Mouse (Mus musculus) cerebellum, adult 9-11 months (tissue): ENCODE results near the gene Ssx2ip.
A peak's percentile ranks its signal among the peaks of the same experiment; 100 is the strongest.
"Not testable (repeated sequence)": the region's sequence is repeated elsewhere in the genome, so short reads cannot be mapped to it uniquely, and the experiment has no call there.

Source experiments
- DNase-seq: peaks from one replicate; pipeline ENCODE4 v3.0.0; 2022

Gene Ssx2ip

GRCm38 (mm10) chr3:146405213-146406006, 968 bp downstream of the Ssx2ip start:
- DNase-seq = no peak

DNA sequence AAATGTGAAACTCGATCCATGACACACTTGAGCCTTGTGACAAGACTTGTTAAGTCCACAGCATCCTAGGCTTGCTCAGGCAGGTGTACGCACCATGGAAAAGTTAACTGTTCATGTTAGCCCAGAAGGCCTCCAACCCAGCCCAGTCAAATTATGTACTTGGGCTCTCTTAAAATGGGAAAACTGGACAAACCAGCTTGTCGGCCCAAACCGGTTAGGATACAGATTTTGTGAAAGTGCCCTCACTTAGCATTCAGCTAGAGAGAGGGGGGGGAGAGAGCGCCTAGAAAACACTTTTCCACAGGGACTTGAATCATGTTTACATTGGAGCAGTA, 1.5 kb downstream of the Ssx2ip start:
- DNase-seq = no peak

DNA sequence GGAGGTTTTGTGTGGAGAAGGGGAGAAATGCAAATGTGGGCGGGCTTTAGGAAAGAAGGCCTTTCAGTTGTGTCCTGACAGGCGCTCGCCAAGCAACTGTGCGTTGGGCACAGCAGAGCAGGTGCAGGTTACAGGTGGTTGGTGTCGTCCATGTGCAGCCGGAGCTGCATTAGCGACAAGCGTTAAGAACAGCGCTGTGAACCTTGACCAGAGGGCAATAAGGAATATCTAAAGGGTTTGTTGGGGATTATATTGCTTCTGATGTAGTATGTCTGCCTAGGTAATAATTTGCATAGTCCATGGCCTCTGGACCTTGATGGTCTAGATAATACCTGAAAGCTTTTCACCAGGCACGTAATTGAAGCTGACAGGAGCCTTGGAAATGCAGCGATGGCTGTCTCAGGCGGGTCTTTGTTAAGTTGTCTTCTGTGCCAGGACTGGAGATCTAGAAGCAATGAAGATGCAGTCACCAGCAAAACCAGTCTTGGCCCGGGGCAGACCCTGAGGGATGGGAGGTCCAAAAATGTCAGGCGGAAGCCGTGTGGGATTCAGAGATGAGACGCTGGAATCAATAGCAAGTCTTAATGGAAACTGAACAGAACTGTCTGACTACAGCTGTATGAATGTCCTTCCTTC, 2.8 kb downstream of the Ssx2ip start:
- no peak for DNase-seq

GRCm38 (mm10) chr3:146410114-146410513, 5.7 kb downstream of the Ssx2ip start:
- no peak for DNase-seq

- DNase-seq = peak; percentile 67
These were observed 7.6 kb downstream of the Ssx2ip start for GRCm38 (mm10) chr3:146412008-146412407.

DNA sequence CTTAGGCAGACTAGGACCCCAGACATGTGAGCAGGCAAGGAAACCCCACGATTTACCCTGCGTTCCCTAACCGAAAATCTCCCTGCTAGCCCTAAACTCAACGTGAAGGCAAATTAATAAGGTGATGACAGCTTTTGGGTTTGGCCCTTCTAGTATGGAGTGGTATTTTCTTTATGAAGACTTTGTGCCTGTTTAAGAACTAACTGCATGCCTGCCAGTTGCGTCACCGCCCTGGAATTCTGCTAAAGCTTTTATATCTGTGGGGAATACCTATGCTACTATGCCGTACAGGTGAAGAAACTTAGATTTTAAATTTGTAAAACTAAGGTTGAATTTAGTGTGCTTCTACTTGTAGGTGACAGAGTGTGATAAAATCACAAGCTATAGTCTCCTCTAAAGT, 8.0 kb downstream of the Ssx2ip start:
- no peak for DNase-seq

GRCm38 (mm10) chr3:146413016-146413415, 8.6 kb downstream of the Ssx2ip start:
- peak; percentile 64 for DNase-seq

DNA sequence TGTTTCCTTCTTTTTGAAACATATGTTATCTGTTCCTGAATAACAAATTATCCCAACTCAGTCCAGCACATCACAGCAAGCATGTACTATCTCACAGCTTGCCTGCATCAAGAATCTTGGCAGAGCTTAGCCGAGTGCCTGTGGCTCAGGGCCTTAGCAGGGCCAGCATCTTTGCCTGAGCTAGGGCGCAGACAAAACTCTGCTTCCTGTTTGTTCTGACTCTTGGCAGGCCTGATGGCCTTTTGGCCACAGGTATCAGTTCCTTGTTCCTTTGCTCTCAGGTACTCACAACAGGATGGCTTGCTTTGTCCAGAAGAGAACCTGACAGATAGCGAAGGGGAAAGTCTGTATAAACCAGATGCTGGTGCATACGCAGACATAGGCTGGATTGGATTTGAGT, 9.6 kb downstream of the Ssx2ip start:
- DNase-seq = peak; percentile 91

GRCm38 (mm10) chr3:146414555-146414954, 10.1 kb downstream of the Ssx2ip start:
- DNase-seq = peak; percentile 48

- DNase-seq = no peak
These were observed 13.4 kb downstream of the Ssx2ip start for GRCm38 (mm10) chr3:146417873-146418272.

GRCm38 (mm10) chr3:146418901-146419300, 14.5 kb downstream of the Ssx2ip start:
- DNase-seq = no peak

GRCm38 (mm10) chr3:146419534-146419933, 15.1 kb downstream of the Ssx2ip start:
- no peak for DNase-seq

- peak; percentile 56 for DNase-seq
These were observed 15.6 kb downstream of the Ssx2ip start for GRCm38 (mm10) chr3:146419992-146420537.

GRCm38 (mm10) chr3:146421787-146422186, 17.3 kb downstream of the Ssx2ip start:
- DNase-seq = no peak

DNA sequence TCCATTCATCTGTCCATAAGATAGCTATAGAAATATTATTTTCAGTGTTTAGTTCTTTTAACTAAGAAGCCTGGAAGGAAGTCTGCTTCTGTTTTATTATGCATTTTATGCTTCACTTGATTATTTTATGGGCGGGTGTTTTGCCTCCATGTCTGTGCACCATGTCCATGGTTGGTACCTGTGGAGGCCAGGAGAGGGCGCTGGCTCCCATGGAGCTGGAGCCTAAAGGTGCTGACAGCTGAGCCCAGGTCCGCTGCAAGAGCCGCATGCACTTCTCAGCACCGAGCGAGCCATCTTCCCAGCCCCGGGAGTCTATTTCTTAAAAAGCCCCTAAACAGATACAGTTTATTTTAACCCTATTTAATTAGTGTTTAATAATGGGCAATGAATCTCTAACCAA, 19.3 kb downstream of the Ssx2ip start:
- DNase-seq = no peak

DNA sequence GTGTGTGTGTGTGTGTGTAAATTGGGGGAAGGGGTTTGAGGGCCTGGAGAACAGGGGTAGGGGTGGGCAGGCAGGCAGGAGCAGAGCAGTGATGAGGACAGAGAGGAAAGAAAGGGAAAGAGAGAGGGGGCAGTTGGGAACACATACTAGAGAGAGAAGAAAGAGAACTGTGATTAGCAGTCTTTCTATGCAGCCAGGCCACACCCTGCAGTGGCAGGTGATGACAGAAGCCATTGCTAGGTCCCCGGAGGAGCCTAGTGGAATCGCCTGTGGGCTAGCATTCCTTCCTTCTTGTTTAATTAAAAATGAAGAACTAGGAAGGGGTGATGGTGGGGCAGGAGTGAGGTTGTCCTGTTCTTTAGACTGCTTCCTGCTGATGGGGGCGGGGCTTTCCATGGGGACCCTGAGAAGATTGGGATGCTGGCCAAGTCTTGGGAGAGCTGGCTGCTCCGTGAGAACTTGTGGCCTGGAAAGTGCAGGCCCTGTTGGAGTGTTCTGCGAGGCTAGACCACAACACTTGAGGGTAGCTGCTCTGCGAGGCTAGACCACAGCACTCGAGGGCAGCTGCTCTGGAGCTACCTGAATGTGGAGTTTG, 20.0 kb downstream of the Ssx2ip start:
- no peak for DNase-seq

DNA sequence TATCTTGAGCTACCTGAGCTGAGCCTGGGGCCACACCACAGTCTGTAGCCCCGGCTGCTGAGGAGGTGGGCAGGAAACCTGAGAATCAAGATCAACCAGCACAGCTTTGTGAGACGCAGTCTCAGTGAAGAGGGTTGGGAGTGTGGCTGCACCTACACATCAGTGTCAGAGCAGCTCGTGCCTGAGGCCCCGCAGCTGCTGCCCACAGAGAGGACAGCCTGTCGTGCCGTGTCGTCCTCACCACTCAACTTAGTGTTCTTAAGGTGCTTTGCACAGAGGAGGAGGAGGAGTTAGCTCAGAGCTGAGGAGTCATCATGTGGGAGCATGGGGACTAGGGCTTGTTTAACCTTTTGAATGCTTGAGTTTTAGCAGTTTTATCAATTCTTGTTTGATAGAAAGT, 21.5 kb downstream of the Ssx2ip start:
- DNase-seq = no peak

DNA sequence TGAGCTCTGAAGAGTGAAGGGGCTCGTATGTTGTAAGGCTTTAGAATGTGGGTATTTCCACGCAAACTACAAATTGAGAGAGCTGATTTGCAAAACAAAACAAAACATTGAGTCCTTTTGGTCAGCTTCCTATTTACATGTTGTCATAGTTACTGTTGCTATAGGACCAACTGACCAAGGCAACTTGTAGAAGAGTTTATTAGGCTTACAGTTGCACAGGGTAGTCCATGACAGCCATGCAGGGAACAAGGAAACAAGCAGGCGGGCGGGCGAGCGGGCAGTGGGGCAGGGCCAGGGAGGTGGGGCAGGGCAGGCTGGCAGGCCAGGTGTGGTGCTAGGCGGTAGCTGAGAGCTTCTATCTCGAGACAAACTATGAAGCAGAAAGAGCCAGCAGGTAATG, 22.0 kb downstream of the Ssx2ip start:
- DNase-seq = no peak

GRCm38 (mm10) chr3:146433063-146433462, 28.6 kb downstream of the Ssx2ip start:
- not testable (repeated sequence) for DNase-seq

DNA sequence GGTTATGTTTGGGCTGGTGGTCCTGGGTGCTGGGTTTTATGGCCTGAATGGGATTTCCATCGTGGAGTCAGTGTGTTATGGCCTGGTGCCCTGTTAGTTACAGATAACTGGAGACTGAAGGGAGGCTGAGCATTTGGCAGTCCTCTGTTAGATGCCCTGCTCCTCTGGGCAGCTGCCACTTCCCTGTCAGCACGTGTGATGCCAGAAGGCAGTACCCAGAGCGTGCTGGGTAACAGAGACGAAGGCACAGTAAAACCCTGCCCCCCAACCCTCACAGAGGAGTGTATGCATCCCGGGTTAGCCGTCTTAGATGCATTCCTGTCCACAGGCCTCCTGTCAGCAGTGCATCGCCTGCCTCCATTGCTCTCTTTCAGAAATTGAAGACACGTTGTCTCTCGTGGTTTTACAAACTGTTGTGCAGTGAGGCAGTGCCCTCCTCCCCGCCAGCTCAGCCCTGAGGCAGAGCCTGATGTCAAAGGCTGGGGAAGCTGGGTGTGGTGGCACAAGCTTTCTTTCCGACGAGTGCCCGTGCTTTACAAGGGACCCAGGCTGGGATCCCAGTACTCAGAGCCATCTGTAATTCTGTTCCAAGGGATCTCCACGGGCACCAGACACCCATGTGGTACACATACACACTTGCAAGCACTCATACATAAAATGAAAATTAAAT, 29.4 kb downstream of the Ssx2ip start:
- DNase-seq = no peak

DNA sequence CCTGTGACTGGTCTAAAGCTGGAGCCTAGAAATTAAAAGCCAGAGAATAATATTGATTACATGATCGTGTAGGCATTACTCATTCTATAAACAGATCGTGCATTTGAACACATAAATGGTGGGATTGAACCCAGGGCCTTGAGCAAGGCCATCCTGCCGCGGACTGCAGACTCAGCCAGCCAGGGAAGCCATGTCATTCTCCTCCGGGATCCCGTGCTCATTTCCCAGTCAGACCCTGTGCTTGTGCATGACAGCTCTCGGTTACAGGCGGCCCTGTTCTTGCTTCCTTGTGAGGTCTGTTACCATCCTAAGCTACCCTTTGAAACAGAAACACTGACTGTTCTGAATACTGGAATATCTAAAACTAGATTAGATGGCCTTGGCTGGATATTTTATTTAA, 30.2 kb downstream of the Ssx2ip start:
- no peak for DNase-seq

DNA sequence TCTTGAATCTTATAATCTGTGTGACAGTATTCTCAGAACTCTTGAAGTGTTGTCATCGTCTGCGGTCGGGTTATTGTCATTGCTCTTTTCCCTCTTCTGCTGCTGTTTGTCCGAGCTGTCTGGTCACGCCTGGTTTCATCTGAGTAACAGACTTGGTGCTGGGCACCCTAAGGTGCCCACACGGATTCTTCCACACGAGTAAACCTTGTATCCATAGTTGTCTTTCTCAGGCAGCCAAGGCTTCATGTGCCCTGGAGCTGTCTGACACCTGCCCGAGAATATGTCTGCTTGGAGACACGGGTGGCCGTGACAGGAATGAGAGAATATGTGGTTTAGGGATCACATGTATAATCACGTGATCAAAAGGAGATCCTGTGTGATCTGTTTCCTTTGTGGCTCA, 31.1 kb downstream of the Ssx2ip start:
- no peak for DNase-seq

- no peak for DNase-seq
These were observed 31.7 kb downstream of the Ssx2ip start for GRCm38 (mm10) chr3:146436114-146436513.
